Mouse (Mus musculus) Muller cell, postnatal 12 days (primary cell): Measurements from ENCODE around the gene Abhd12.

Source experiments
- DNase-seq: peaks from one replicate; pipeline ENCODE4 v3.0.0-alpha.2; 2015; ENCODE audit errors: inconsistent ontology term

Abhd12 gene

GRCm38 (mm10) chr2:150851251-150851650 is 53.3 kb downstream of the Abhd12 start:
- DNase-seq = no peak

- no peak for DNase-seq
Observed at GRCm38 (mm10) chr2:150847436-150847995, 57.0 kb downstream of the Abhd12 start.

GRCm38 (mm10) chr2:150844798-150845197 is 59.7 kb downstream of the Abhd12 start:
- DNase-seq = peak; percentile 7

- DNase-seq = no peak
Observed at GRCm38 (mm10) chr2:150842049-150842461, 62.5 kb downstream of the Abhd12 start.

- DNase-seq = no peak
Observed at GRCm38 (mm10) chr2:150841109-150841508, 63.4 kb downstream of the Abhd12 start.

- peak; percentile 43 for DNase-seq
Observed at GRCm38 (mm10) chr2:150839686-150840471, 64.7 kb downstream of the Abhd12 start.

GRCm38 (mm10) chr2:150837781-150838180 is 66.8 kb downstream of the Abhd12 start:
- no peak for DNase-seq

- no peak for DNase-seq
Observed at GRCm38 (mm10) chr2:150836906-150837305, 67.6 kb downstream of the Abhd12 start.

GRCm38 (mm10) chr2:150835975-150836374 is 68.6 kb downstream of the Abhd12 start:
- no peak for DNase-seq

GRCm38 (mm10) chr2:150834616-150835015 is 69.9 kb downstream of the Abhd12 start:
- DNase-seq = no peak

GRCm38 (mm10) chr2:150832029-150832428 is 72.5 kb downstream of the Abhd12 start:
- no peak for DNase-seq

- no peak for DNase-seq
Observed at GRCm38 (mm10) chr2:150830911-150831441, 73.6 kb downstream of the Abhd12 start.

GRCm38 (mm10) chr2:150830011-150830410 is 74.5 kb downstream of the Abhd12 start:
- no peak for DNase-seq

- no peak for DNase-seq
Observed at GRCm38 (mm10) chr2:150828654-150829053, 75.9 kb downstream of the Abhd12 start.

GRCm38 (mm10) chr2:150828164-150828563 is 76.4 kb downstream of the Abhd12 start:
- no peak for DNase-seq

- DNase-seq = no peak
Observed at GRCm38 (mm10) chr2:150826426-150826825, 78.1 kb downstream of the Abhd12 start.

- DNase-seq = peak; percentile 10
Observed at GRCm38 (mm10) chr2:150822987-150823386, 81.6 kb downstream of the Abhd12 start.

- DNase-seq = no peak
Observed at GRCm38 (mm10) chr2:150820720-150821119, 83.8 kb downstream of the Abhd12 start.

GRCm38 (mm10) chr2:150818742-150819141 is 85.8 kb downstream of the Abhd12 start:
- no peak for DNase-seq

GRCm38 (mm10) chr2:150816676-150817402 is 87.7 kb downstream of the Abhd12 start:
- DNase-seq = peak; percentile 19

GRCm38 (mm10) chr2:150812816-150813215 is 91.7 kb downstream of the Abhd12 start:
- no peak for DNase-seq

- no peak for DNase-seq
Observed at GRCm38 (mm10) chr2:150810603-150811002, 93.9 kb downstream of the Abhd12 start.
